Mouse (Mus musculus) CD4-positive naive resting alpha-beta T cell, adult 76 days (primary cell): ENCODE data around the gene Eqtn. TPM values are rescaled to one million over a fixed set of nuclear protein-coding genes. Genes with fewer than 3 reads are reported as not detected.

Experiments
- total RNA-seq: library from RNA; stranded (reverse); gene quantifications from one replicate; pipeline ENCODE4 v1.2.4, GENCODE M21; 2023

Gene Eqtn
- total RNA-seq: 1.4 TPM

GRCm38 (mm10) chr4:94928743-94929142 lies at the start of gene Eqtn:
Gene Eqtn (minus strand): TSS chr4:94928843.

Other genes with a start within 250 kb of the Eqtn start
- 0.12 TPM for gene Tek, start 189.6 kb downstream of the Eqtn start, total RNA-seq
- 63.5 TPM for gene Mysm1, start 50.3 kb upstream of the Eqtn start, total RNA-seq
- 740 TPM for gene Jun, start 123.4 kb upstream of the Eqtn start, total RNA-seq